Mouse (Mus musculus): ENCODE results near the gene Stoml1. TPM values are rescaled to one million over a fixed set of nuclear protein-coding genes. Genes with fewer than 3 reads are reported as not detected.
"Not testable (repeated sequence)": the region's sequence is repeated elsewhere in the genome, so short reads cannot be mapped to it uniquely, and the experiment has no call there.

Gene Stoml1
- total RNA-seq, 2 experiments from 2014 or later = 78.5 to 79.8 TPM

DNA sequence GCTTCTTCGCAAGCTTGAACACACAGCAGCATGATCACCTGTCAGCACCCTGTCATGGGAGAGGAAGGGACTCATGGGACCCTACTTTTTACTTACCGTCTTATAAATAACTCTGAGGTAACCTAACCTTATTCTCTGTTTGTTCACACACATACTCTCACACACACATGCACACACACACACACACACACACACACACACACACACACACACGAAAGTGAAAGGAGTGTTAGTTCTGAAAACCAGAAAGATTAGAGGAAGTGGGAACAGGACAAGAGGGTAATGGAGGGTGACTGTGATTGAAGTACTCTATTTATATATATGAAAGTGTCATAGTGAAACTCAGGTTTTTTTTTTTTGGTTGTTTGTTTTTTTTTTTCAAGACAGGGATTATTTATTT lies 18.1 kb downstream of the Stoml1 start:
- no peak for DNase-seq (ENCODE audit: low spot score in 2 of 2)

GRCm38 (mm10) chr9:58271551-58271950 lies 18.6 kb downstream of the Stoml1 start:
- DNase-seq (ENCODE audit: low spot score in 2 of 2) = not testable (repeated sequence)

GRCm38 (mm10) chr9:58272068-58272541 lies 19.1 kb downstream of the Stoml1 start:
- no peak for DNase-seq (ENCODE audit: low spot score in 2 of 2)

GRCm38 (mm10) chr9:58272855-58273254 lies 19.9 kb downstream of the Stoml1 start:
- DNase-seq (ENCODE audit: low spot score in 2 of 2) = no peak

DNA sequence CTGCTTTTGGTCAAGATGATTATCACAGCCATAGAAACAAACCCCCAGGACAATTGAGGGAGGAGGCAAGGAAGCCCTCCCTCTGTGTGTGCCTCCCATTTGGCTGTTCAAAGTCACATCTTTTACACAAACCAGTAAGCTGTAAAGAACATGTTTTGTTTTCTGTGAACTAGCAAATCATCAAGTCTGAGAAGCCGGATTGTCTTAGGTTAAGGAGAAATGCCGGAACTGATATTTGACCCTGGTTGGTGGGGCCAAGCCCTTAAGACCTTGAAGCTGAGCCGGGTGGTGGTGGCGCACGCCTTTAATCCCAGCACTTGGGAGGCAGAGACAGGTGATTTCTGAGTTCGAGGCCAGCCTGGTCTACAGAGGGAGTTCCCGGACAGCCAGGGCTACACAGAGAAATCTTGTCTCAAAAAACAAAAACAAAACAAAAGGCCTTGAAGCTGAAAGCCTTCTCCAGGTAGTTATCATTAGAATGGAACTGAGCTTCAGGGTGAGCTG lies 21.2 kb downstream of the Stoml1 start:
- no peak for DNase-seq (ENCODE audit: low spot score in 2 of 2)

DNA sequence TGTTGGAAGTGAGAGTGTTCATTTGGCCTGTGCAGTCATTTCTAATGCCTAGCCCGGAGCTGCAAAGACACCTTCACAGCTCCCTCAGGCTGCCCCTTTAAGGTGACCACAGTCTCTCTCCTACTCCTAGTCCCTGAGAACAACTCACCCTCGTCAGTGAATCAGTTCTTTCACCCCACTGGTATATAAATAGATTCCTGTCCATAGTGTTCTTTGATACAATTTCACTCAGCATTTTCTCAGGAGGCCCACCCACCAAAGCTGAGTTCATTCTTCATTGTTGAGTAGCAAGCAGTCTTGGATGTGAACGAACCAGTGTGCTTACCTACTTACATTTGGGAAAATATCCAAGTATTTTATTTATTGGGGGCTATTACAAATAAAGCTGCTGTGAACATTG lies 21.7 kb downstream of the Stoml1 start:
- DNase-seq (ENCODE audit: low spot score in 2 of 2) = no peak

DNA sequence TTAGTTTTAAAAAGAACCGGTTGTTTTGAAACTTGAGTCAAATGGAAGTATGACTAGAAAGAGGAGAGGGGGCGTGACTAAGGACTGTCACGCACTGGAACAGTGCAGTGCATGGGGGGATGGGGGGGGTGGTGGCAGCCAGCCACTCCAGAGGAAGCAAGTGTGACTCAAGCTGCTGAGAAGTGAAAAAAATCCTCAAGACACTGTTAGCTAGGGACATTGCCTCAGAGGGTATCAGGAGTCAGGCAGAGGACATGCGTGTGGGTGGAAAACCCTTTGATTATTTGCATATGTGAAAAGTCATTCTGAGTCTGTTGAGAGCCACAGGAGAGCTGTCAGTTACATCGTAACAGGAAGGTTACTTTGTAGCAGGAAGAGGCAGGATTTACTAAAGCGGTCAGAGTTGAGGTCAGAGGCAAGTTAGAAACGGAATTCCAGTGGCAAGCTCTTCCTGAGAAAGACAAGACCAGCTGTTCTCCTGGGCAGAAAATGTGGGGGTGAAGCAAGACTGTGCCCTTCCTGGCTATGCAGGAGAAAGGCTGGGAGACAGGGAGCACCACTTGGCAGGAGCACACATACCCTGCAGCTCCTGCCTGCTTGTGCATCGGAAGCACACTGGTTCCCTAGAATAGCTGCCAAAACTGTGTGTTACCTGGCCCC lies 22.3 kb downstream of the Stoml1 start:
- DNase-seq (ENCODE audit: low spot score in 2 of 2) = no peak

GRCm38 (mm10) chr9:58275797-58276196 lies 22.8 kb downstream of the Stoml1 start:
- DNase-seq (ENCODE audit: low spot score in 2 of 2) = no peak

DNA sequence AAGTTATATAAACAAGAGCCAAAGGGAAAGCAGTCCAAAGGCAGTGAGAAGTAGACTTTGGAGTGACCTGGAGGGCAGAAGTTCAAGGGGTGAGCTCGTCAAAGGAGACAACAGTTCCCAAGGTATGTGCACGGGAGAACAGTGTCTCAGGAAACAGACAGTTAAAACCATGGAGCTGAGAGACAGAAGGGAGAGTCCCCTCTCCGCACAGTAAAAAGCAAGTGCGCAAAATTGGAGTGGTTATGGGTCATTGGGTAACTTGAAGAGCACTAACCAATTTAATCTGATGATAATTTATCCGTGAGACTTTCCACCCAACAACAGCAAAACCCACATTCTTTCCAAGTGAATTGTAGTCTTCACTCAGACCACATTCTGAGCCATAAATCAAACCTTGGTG lies 23.4 kb downstream of the Stoml1 start:
- no peak for DNase-seq (ENCODE audit: low spot score in 2 of 2)

- no peak for DNase-seq (ENCODE audit: low spot score in 2 of 2)
Measured at GRCm38 (mm10) chr9:58278313-58278712, 25.3 kb downstream of the Stoml1 start.

DNA sequence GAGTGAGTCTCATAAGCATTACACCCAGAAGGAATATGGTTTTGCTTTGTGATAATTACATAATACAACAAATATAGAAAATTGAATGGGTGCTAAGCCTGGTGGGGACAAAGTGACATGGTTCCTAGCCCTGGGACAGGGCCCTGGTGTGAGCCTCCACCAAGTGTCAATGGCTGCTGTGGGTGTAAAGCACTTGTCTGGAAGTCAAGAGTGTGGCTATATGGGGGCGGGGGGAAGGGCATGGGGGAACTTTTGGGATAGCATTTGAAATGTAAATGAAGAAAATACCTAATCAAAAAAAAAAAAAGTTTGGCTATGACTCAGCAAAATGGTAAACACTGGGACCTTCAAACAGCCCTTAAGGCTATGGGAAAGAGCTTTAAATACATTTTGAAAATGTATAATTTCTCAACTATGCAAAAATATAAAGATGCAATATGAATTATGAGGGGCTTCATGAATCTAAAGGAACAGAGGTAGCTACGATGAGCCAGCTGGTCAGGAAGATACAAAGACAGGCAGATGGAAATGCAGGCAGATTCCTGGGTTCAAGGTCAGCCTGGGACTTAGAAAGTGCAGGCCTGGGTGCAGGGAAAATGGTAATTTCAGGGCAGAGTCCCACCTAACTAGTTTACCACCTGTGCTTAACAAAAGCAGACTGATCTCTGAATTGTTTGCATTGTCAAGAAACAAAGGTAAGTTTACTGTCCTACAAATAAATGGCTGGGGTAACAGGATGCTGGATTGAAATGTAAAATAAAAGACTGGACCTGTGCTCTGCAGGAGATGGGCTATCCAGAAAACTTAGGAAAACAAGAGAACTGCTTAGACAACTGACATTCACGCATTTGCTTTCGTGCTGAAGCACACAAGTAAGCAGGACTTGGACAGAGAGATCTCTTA lies 26.1 kb downstream of the Stoml1 start:
- DNase-seq (ENCODE audit: low spot score in 2 of 2) = no peak

GRCm38 (mm10) chr9:58279780-58280179 lies 26.8 kb downstream of the Stoml1 start:
- no peak for DNase-seq (ENCODE audit: low spot score in 2 of 2)

GRCm38 (mm10) chr9:58280259-58281109 lies 27.5 kb downstream of the Stoml1 start:
- DNase-seq (ENCODE audit: low spot score in 2 of 2) = peak; percentile 62 to 87

GRCm38 (mm10) chr9:58281597-58281996 lies 28.6 kb downstream of the Stoml1 start:
- no peak for DNase-seq (ENCODE audit: low spot score in 2 of 2)

- DNase-seq (ENCODE audit: low spot score in 2 of 2) = peak in 1 of 2 experiments; percentile 25
Measured at GRCm38 (mm10) chr9:58283431-58283830, 30.5 kb downstream of the Stoml1 start.

- DNase-seq (ENCODE audit: low spot score in 2 of 2) = no peak
Measured at GRCm38 (mm10) chr9:58289090-58289489, 36.1 kb downstream of the Stoml1 start.

DNA sequence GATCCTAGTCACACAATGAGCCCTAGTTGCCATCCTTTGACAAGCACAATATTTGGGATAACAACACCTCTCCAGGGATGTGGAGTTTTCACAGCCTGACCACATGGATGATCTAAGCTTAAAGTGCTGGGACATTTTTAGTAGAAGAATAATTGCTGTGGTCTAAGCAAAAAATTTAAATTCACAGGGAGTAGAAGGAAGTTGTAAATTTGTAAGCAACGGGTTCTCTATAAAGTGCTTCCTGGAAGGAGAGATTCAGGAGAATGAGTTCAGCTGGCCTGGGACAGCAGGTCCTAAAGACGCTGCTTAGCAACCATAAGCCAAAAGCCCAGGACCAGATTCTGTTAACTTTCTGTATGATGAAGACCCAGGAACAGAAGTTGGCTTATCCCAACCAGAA lies 36.9 kb downstream of the Stoml1 start:
- DNase-seq (ENCODE audit: low spot score in 2 of 2) = no peak

DNA sequence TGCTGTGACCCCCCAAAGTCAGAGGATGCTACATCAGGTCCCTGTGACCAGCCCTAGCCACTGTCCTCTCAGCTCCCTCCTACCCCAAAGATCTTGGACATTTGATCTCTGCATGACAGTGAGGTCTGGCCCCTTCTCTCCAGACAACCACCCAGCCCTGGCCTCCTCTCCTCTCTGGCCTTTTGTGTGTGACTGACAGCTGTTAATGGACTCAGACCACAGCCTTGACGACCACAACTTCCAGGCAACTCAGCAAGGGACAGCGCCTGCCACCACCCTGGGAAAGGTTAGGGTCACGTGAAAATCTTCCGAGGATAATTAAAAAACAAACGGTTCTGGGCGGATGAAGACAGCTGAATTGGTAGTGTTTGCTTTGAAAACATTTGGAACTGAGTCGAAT lies 41.6 kb downstream of the Stoml1 start:
- DNase-seq (ENCODE audit: low spot score in 2 of 2) = no peak

DNA sequence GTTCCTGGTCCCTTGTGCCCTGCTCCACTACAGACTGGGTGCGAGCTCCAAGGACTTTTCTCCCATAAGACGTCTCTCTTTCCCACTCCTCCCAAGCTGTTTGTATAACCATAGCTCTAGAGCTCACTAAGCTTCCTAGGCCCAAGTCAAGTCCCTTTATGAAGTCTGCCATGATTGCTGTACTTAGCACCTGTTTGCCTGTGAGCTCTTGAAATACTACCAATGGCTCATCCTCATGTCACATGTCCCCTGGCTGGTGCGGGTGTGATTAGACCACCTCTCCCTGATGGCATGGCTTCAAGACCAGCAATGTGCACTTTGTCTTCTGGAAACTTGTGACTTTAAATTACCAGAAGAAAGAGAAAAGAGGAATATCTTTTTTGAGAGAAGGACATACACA lies 42.4 kb downstream of the Stoml1 start:
- no peak for DNase-seq (ENCODE audit: low spot score in 2 of 2)

GRCm38 (mm10) chr9:58295766-58296361 lies 42.9 kb downstream of the Stoml1 start:
- no peak for DNase-seq (ENCODE audit: low spot score in 2 of 2)

- no peak for DNase-seq (ENCODE audit: low spot score in 2 of 2)
Measured at GRCm38 (mm10) chr9:58297065-58297464, 44.1 kb downstream of the Stoml1 start.
